Mouse (Mus musculus) cerebellum, adult 2 months (tissue): ENCODE data around the gene Abcc2.

Experiments
- CTCF ChIP-seq: fragments of 200-500 bp; IDR thresholded peaks from 2 replicates; pipeline ENCODE4 v1.5.1; 2011; ENCODE audit warnings: low read depth, mild to moderate bottlenecking, control low read depth, low read length, moderate library complexity, borderline replicate concordance; ENCODE audit not compliant: insufficient read depth
- POLR2A ChIP-seq: fragments of 200-500 bp; IDR thresholded peaks from 2 replicates; pipeline ENCODE4 v1.6.1; 2011; ENCODE audit warnings: low read length, control low read depth, borderline replicate concordance; ENCODE audit not compliant: insufficient read depth

GRCm38 (mm10) chr19:43870418-43870817 is 88.4 kb downstream of the Abcc2 start:
- TF ChIP-seq CTCF (no peak), POLR2A (no peak)
